Mouse (Mus musculus): ENCODE measurements around the gene Cdh4.

Cdh4 gene

GRCm38 (mm10) chr2:179863266-179863665 is 421.0 kb downstream of the Cdh4 start:
- no peak for DNase-seq (ENCODE audit: low read depth)

DNA sequence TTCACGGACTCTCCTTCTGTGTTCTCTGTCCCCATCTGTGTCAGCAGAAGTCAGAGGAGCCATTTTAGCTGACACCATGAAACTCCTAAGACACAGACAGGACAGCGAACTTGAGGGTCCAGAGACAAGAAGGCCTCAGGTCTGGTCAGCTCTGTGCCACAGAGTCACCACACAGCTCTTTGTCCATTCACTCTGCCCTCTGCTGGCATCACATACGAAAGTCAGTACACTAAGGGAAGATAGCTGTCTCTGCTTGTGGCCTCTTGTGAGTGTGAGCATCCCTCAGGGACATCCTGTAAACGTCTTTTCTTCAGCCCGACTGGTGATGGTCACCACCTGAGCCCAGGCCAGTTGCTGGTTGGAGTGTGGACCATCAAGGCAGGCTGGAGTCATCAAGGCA is 422.9 kb downstream of the Cdh4 start:
- no peak for DNase-seq (ENCODE audit: low read depth)

GRCm38 (mm10) chr2:179867669-179868068 is 425.4 kb downstream of the Cdh4 start:
- no peak for DNase-seq (ENCODE audit: low read depth)

GRCm38 (mm10) chr2:179869871-179870270 is 427.6 kb downstream of the Cdh4 start:
- no peak for DNase-seq (ENCODE audit: low read depth)

- no peak for DNase-seq (ENCODE audit: low read depth)
Measured at GRCm38 (mm10) chr2:179872724-179873123, 430.5 kb downstream of the Cdh4 start.

GRCm38 (mm10) chr2:179873315-179873714 is 431.1 kb downstream of the Cdh4 start:
- no peak for DNase-seq (ENCODE audit: low read depth)

- DNase-seq (ENCODE audit: low read depth) = peak; percentile 48
Measured at GRCm38 (mm10) chr2:179875147-179875546, 432.9 kb downstream of the Cdh4 start.

GRCm38 (mm10) chr2:179877551-179878215 is 435.5 kb downstream of the Cdh4 start:
- peak; percentile 19 for DNase-seq (ENCODE audit: low read depth)

- DNase-seq (ENCODE audit: low read depth) = no peak
Measured at GRCm38 (mm10) chr2:179884561-179884960, 442.3 kb downstream of the Cdh4 start.

- DNase-seq (ENCODE audit: low read depth) = no peak
Measured at GRCm38 (mm10) chr2:179891048-179891447, 448.8 kb downstream of the Cdh4 start.

- no peak for DNase-seq (ENCODE audit: low read depth)
Measured at GRCm38 (mm10) chr2:179896949-179897348, 454.7 kb downstream of the Cdh4 start.

GRCm38 (mm10) chr2:179912911-179913310 is 470.7 kb downstream of the Cdh4 start:
- no peak for DNase-seq (ENCODE audit: low read depth)

DNA sequence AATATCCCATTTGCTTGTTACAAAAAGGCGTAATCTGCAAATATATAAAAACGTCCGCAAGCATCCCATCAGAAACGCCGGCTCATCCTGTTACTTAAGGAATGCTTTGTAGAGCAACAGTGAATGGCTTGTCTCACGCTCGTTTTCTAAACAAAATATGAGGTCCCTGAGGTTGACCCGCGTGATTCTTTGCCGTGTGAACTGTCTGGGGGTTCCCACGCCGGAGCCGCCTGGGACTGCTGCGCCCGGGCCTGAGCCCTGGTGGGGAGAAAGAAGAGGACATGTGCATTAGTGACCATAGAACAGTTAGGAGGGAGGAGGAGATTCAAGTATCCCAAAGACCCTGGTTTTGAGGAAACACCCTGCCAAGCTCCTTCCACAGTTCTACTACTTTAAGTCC is 471.1 kb downstream of the Cdh4 start:
- no peak for DNase-seq (ENCODE audit: low read depth)

DNA sequence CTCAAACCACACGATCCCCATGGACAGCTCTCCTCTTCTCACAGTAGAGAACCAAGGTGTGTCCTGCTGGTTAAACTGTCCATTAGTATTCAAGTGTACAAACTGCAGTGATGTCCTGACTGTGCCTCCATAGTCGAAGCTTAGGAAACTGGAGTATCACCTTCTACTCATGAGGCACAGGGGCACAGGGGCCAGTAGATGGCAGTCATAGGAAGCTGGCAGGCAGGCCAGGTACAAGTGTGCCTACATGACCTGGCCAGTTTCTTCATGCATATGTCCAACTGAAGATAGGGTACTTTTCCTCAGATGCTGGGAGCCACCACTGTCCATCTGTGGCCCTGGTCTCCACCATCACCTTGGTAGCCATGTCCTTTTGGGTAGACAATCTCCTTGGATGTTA is 472.0 kb downstream of the Cdh4 start:
- DNase-seq (ENCODE audit: low read depth) = no peak

GRCm38 (mm10) chr2:179916877-179917673 is 474.8 kb downstream of the Cdh4 start:
- DNase-seq (ENCODE audit: low read depth) = peak; percentile 41

DNA sequence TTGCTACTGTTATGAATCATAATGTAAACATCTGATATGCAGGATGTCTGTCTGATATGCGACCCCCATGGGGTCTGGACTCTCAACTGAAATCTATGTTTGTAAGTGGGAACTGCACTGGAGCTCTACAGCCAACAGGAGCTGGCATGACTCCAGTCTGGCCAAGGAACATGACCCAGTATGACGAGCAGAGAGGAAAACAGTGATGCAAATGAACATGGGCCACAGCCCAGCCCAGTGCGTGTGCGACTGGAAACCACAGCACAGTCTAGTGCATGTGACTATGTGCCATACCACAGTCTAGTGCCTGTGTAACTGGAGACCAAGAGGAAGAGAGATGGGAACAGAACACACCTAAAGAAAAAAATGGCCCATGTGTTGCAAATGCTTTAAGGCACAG is 477.8 kb downstream of the Cdh4 start:
- no peak for DNase-seq (ENCODE audit: low read depth)

DNA sequence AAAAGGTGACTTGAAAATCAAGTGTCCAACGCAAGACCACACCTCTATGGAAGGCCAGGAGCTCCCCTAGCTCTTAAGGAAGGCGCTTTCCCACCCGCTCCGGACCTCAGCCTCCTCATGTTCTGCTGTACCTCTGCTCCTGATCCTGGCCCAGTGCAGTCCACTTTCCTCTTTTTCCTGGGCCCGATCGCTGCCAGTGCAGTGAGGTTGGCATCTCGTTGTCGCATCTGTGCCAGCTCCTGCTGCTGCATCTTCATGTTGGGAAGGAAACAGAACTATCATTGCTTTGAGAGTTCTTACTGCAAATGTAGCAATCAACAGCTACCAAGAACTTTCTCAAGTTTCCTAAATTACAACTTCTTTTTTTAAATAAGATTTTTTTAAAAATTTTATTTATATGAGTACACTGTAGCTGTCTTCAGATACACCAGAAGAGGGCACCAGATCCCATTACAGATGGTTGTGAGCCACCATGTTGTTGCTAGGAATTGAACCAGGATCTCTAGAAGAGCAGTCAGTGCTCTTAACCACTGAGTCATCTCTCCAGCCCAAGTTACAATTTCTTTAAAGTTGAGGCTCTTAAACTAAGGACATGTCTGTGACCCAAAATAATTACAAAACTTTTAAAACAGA is 478.9 kb downstream of the Cdh4 start:
- no peak for DNase-seq (ENCODE audit: low read depth)

- no peak for DNase-seq (ENCODE audit: low read depth)
Measured at GRCm38 (mm10) chr2:179924038-179924437, 481.8 kb downstream of the Cdh4 start.

- no peak for DNase-seq (ENCODE audit: low read depth)
Measured at GRCm38 (mm10) chr2:179929166-179929565, 486.9 kb downstream of the Cdh4 start.

DNA sequence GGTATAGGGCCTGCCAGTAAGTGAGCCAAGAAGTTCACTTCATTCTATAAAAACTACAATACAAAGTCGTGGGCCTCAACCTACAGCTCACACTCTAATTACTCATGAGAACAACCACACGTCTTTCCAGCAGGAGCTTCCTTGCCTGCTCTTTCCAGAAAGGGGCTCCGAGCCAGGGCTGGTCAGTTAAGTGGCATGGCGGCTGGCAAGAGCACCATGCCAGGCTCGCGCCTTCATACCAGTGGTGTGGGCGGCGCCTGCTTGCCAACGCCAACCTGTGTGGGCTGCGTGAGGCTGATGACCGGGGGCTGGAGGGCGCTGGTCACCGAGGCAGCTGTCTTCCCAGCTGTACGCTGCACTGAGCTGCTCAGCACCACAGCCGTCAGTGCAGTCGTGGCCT is 489.5 kb downstream of the Cdh4 start:
- no peak for DNase-seq (ENCODE audit: low read depth)

GRCm38 (mm10) chr2:179934165-179934564 is 491.9 kb downstream of the Cdh4 start:
- no peak for DNase-seq (ENCODE audit: low read depth)

DNA sequence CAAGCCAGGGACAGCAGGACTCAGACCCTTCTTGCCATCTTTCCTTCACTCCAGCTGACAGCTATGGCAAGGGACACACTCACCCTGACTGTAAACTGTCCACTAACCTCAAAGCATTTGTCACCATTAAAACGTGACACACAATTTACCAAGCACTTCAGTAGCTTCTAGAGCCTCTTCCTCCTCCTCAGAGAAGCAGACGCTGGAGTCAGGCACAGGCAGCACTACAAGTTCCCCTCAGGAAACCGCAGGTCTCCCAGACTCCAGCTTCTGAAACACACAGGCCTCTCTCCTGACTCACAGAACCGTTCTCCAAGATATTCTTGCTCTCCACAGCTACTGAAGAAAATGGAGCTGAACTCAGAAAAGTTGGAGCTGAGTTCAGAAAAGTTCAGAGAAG is 494.9 kb downstream of the Cdh4 start:
- DNase-seq (ENCODE audit: low read depth) = no peak

DNA sequence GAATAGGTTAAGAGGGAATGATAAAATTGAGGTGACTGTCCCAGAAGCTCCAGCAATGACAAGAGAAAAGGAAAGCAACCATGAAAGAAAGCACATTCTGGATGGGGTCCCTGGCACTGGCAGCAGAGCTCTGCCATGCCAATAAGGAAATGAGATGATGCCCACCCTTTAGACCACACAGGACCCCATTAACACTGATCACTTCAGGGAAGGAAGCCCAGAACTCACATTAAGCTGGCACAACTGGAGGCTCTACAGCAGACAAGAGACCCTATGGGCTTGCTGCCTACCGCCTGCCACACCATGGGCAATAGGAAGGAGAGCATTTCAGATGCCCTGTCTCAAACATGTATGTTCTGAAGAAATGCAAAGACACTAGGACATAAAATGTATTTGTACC is 499.5 kb downstream of the Cdh4 start:
- no peak for DNase-seq (ENCODE audit: low read depth)
